Mouse (Mus musculus) large intestine, adult 2 months (tissue): ENCODE measurements around the gene Atox1. TPM values are rescaled to one million over a fixed set of nuclear protein-coding genes. Genes with fewer than 3 reads are reported as not detected.

Experiments used
- DNase-seq: peaks from one replicate; pipeline ENCODE4 v3.0.0-alpha.2; 2012; ENCODE audit warnings: low read depth, low spot score
- WGBS: fragments of 180-500 bp; shearing (Covaris S2); methylation state at CpG from one replicate; pipeline ENCODE4 v1.1.7; 2018; 5-methylcytosine and 5-hydroxymethylcytosine counted together
- polyA plus RNA-seq: library from polyadenylated mRNA; depleted of rRNA; stranded (reverse); fragments of >200 nt; gene quantifications from 2 replicates; pipeline ENCODE4 v1.2.3, GENCODE M21; 2012; rRNA removed

Gene Atox1
- polyA plus RNA-seq, result 388 and 447 TPM in 2 replicates

DNA sequence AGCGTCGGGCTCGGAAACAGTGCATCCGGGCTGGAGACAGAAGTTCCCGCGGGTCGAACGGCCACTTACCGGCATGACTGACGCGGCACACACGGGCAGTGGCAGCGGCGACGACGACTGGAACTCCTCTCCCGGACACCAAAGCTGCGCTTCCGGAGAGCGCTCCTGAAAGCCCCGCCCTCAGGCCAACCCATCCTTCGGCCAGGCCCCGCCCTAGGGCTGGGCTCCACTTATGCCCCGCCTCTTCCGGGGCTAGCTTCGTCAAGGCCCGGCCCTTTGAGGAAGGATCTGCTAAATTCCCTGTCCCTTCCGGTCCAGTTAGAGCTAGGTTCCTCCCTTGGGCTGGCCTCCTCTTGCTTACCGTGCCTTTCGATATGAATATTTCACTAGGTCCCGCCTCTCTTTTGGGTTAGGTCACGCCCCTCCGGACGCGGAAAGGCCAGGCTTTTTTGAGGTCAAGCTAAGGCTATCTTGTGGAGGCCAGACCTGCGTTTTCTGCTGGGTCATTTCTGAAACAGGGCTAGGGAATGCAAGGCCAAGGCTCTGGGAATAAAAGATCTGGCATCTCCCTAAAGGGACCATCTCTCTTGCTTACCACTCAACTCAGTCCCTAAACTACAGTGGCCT, at the start of gene Atox1:
Gene Atox1 (minus strand): TSS at position 221 of the 627 bp plus-strand sequence.
- peak; percentile 98 for DNase-seq
- WGBS, result 1% methylated on average over 36 of the region's 36 CpGs

DNA sequence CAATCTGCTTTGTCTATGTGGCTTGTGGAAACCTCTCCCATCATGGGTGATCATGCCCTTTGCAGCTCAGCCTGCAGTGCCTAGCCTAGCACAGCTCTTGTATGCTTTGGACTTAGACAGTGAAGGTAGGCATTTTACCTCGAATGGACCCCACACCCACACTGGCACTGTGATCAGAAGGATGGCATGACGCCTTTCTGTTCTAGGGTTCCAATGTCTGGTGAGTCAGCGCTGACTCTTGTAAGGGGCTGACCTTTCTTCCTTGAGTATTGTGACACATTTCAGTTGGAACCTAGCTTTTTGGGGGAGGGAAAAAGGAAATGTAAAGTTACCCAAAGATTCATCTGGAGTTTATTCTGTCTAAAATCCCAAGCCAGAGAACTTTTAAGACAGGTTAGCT, 44.4 kb upstream of the Atox1 start:
- WGBS, result 72% methylated on average over 3 of the region's 3 CpGs
- no peak for DNase-seq

DNA sequence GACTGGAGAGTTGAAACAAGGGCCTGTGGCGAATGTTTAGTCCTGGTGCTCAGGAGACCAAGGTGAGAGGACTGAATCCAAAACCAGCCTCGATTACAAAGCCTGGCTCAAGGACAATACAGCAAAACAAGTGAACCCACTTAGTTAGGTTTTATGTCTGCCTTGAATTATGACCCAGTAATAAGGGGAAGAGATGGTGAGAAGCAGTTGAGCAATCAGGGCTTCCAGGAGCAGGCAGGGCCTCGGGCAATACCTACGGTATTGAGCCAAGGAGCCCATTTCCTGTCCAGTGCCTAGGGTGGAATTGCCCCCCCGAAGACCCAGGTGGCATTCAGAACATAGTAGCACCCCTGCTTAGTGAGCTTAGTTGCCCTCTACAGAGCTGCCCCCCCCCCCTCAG, 41.8 kb upstream of the Atox1 start:
- no peak for DNase-seq
- 54% methylated on average over 5 of the region's 5 CpGs for WGBS

- WGBS, result 78% methylated on average over 8 of the region's 8 CpGs
- DNase-seq, result no peak
Measured at GRCm38 (mm10) chr11:55501955-55502531, 41.0 kb upstream of the Atox1 start.

- DNase-seq, result peak; percentile 22
- 39% methylated on average over 5 of the region's 5 CpGs for WGBS
Measured at GRCm38 (mm10) chr11:55497885-55498284, 36.8 kb upstream of the Atox1 start.

DNA sequence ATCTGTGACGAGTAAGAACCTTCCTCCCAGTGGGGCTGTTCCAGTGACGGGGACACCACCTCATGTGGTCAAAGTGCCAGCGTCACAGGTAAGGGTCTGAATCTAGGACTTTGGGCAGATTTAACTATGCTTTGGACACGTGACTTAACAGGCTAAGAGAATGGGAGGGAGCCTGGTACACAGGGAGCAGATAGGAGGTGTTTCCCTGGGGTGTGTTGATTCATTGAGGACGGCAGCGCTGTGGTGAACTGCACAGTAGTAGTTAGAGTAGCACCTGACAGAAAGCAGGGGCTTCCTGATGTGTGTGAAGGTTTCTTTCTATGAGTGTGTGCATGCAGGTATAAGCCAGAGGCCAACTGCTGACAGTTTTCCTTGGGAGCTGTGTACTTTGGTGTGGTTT, 35.1 kb upstream of the Atox1 start:
- no peak for DNase-seq
- WGBS, result 80% methylated on average over 6 of the region's 6 CpGs

GRCm38 (mm10) chr11:55485443-55485842, 24.4 kb upstream of the Atox1 start:
- 95% methylated on average over 7 of the region's 7 CpGs for WGBS
- DNase-seq, result no peak

- DNase-seq, result no peak
- 43% methylated on average over 3 of the region's 3 CpGs for WGBS
Measured at GRCm38 (mm10) chr11:55473219-55473618, 12.2 kb upstream of the Atox1 start.

GRCm38 (mm10) chr11:55471467-55471866, 10.4 kb upstream of the Atox1 start:
- DNase-seq, result no peak
- WGBS, result 44% methylated on average over 7 of the region's 7 CpGs

DNA sequence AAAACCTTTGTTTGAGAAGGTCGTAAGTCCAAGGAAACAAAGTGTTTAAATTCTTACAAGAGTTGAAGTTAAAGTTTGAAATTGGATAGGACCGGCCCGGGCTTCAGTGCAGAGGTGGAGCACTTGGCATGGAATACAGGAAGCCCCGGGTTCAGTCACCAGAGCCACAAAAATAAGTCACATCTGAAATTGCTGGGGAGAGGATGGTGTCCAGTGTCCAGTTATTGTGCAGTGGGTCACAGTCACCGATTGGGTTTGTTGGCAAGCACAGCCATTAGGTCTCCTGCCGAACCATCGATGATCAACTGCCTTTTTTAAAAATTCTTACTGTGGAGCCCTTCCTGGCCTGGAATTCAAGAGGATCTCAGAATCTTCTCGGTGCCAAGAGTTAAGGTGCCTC, 9.7 kb upstream of the Atox1 start:
- DNase-seq, result no peak
- WGBS, result 4% methylated on average over 8 of the region's 8 CpGs

GRCm38 (mm10) chr11:55469923-55470691, 9.1 kb upstream of the Atox1 start:
- WGBS, result under 1% methylated on average over 46 of the region's 46 CpGs
- no peak for DNase-seq

- peak; percentile 99 for DNase-seq
- under 1% methylated on average over 57 of the region's 57 CpGs for WGBS
Measured at GRCm38 (mm10) chr11:55469048-55469843, 8.2 kb upstream of the Atox1 start, which contains the start of gene G3bp1. Gene G3bp1, plus strand, starts transcription at chr11:55469685.

DNA sequence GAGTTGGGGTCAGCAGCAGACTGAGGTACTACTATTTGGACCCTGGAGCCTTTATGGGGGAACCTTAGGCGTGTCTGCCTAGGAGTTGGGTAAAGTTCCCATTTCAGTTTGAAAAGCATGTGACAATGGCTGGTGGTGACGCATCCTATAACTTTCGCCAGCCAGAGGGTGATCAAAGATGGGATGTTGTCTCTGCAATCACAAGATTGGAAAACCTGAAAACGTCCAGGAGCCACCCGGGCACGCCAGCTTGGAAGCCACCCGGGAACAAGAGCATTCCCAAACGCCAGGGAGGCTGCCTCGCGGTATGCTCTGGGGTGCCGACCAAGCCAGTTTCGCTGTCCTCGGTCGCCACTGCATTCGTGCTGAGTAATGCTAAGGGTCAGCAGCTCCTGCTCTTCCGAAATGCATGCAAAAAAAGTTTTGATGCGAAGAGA, 7.6 kb upstream of the Atox1 start:
- DNase-seq, result no peak
- under 1% methylated on average over 17 of the region's 17 CpGs for WGBS

- 43% methylated on average over 10 of the region's 10 CpGs for WGBS
- no peak for DNase-seq
Measured at GRCm38 (mm10) chr11:55468012-55468411, 7.0 kb upstream of the Atox1 start.

DNA sequence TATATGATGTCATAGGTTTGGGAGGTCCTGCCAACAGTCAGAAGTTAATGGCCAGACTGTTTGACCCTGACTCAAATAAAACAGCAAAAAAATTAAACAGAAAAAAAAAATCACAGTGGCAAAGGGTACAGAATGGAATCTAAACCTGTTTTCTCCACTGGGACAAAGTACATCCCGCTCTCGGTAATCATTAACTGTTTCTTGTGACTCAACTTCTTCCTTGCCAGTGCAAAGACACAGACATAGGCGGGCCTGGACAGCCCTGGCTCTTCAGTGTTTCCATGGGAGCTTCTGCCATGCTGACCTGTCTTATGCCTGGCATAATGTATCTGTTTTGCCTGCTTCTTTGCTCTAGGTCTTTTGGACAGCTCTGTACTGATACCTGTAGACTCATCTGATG, 4.1 kb upstream of the Atox1 start:
- WGBS, result 27% methylated on average over 3 of the region's 3 CpGs
- peak; percentile 88 for DNase-seq

- WGBS, result 37% methylated on average over 10 of the region's 10 CpGs
- no peak for DNase-seq
Measured at GRCm38 (mm10) chr11:55464707-55465106, 3.7 kb upstream of the Atox1 start.

- WGBS, result 94% methylated on average over 9 of the region's 9 CpGs
Measured at GRCm38 (mm10) chr11:55462149-55462548, 1.1 kb upstream of the Atox1 start.

DNA sequence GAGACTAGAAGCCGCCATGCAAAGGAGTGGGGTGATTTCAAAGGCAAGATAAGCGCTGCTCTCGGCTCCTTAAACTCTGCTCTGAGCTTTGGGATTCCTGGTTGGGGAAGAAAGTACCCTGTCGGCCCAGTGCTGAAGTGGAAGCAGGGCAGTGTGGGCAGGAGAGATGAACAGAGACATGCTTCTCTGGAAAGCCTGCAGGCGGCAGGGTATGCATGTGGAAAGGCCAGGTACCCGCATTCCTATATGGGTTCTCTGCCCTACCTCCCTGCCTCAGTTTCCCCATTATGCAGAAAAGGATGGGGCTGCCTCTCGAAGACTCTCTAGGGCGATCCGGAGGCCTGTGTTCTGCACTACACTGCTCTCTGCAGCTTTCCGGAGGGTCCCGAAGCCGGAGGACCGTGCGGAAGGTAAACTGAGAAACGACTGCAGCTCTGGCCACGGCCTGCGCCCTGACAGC, 450 bp downstream of the Atox1 start:
- under 1% methylated on average over 17 of the region's 17 CpGs for WGBS
- no peak for DNase-seq

More at GRCm38 (mm10) chr11:55462149-55462548, 1.1 kb upstream of the Atox1 start:
- no peak for DNase-seq

DNA sequence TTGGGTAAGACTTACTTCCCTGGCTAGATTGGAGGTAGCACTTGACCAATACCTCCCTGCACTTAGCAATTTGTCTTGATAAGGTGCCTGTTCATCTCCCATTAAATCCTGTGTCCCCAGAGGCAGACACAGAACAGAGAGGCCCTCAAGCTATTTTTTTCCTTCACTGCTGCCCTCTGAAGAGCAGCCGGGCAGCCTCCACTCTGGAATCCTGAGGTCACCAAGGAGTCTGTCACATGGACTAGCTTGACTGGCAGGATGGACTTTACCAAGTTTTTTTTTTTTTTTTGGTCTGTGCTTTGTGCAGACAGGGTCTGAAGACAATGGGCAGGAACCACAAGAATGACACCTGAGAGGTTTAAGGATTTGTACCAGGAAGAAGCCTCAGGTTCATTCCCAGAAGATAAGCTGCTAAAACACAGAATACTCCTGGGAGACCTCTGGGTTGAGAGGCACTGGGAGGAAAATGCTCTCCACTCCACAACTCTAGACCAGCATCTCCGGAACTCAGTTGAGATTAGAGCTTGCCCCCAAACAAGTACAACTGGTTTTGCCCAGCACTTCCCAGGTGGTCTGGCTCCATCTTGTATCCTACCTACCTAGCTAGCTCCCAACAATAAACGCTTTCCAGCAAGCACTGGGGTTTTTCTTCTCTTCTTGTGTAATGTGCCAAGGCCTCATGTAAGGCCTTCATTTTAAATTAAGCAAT, 1.0 kb downstream of the Atox1 start:
- WGBS, result 20% methylated on average over 3 of the region's 3 CpGs
- no peak for DNase-seq
